Mouse (Mus musculus): ENCODE data around the gene Psmf1. TPM values are rescaled to one million over a fixed set of nuclear protein-coding genes. Genes with fewer than 3 reads are reported as not detected.

Psmf1 gene
- 37.9 and 40.7 TPM in 2 replicates for polyA plus RNA-seq (2015; fragmentation: Nextera tagmentation; extraction: Ambion mirVana)

- Histone ChIP-seq H3K27ac (ENCODE audit: low read length) (no peak within 1 kb of the TSS), H3K9me3 (ENCODE audit: control insufficient read depth, low read length) (no peaks in the 10 kb centered on the region), H3K4me3 (ENCODE audit: low read length) (no peak within 1 kb of the TSS), H3K36me3 (ENCODE audit: control insufficient read depth, insufficient read depth, low read length) (no peaks in the 10 kb centered on the region), H3K27me3 (ENCODE audit: control insufficient read depth, insufficient read depth, low read depth, low read length) (no peaks in the 10 kb centered on the region), H3K4me1 (replicated peaks; ENCODE audit: control insufficient read depth, insufficient read depth, low read length) (peaks cover 16% of the 10 kb centered on the region), H3K4me2 (ENCODE audit: low read depth, low read length) (no peak within 1 kb of the TSS), H3K9ac (ENCODE audit: low read length) (no peak within 1 kb of the TSS)
- ATAC-seq (ENCODE audit: low read depth), result no peak
Measured at GRCm38 (mm10) chr2:151743845-151744244, at the start of gene Psmf1. Gene Psmf1 (minus strand): TSS chr2:151744186.

- Histone ChIP-seq H3K4me1 (replicated peaks; ENCODE audit: control insufficient read depth, insufficient read depth, low read length) (no peaks in the 10 kb centered on the region), H3K27ac (ENCODE audit: low read length) (no peak overlapping the region), H3K9me3 (ENCODE audit: control insufficient read depth, low read length) (no peaks in the 10 kb centered on the region), H3K36me3 (ENCODE audit: control insufficient read depth, insufficient read depth, low read length) (no peaks in the 10 kb centered on the region), H3K9ac (ENCODE audit: low read length) (no peak overlapping the region), H3K27me3 (ENCODE audit: control insufficient read depth, insufficient read depth, low read depth, low read length) (no peaks in the 10 kb centered on the region), H3K4me3 (ENCODE audit: low read length) (no peak overlapping the region), H3K4me2 (ENCODE audit: low read depth, low read length) (no peak overlapping the region)
- ATAC-seq (ENCODE audit: low read depth), result no peak
- WGBS, result 32% methylated on average over 5 of the region's 5 CpGs
Measured at GRCm38 (mm10) chr2:151791156-151791555, 47.2 kb upstream of the Psmf1 start.

DNA sequence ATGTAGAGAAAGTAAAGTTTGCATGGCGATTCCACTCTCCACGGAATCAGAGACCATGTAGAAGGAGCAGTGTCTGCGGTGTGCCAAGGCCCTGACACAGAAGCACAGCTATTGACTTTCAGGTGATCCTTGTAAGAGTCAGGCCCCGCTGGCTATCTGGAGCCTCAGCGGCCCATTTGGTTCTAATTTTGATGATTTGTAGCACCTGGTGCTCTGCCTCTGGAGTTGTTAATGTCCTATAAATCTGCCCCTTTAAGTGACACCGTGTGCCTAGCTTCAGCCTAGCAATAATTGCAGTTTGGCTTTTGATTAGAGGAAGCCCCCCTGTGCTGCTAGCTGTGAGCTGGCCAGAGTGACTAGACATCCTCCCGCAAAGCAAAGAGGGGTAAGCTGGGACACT, 46.2 kb upstream of the Psmf1 start:
- Histone ChIP-seq H3K4me1 (replicated peaks; ENCODE audit: control insufficient read depth, insufficient read depth, low read length) (no peaks in the 10 kb centered on the region), H3K27me3 (ENCODE audit: control insufficient read depth, insufficient read depth, low read depth, low read length) (no peaks in the 10 kb centered on the region), H3K4me3 (ENCODE audit: low read length) (no peak overlapping the region), H3K4me2 (ENCODE audit: low read depth, low read length) (no peak overlapping the region), H3K36me3 (ENCODE audit: control insufficient read depth, insufficient read depth, low read length) (no peaks in the 10 kb centered on the region), H3K9me3 (ENCODE audit: control insufficient read depth, low read length) (no peaks in the 10 kb centered on the region), H3K27ac (ENCODE audit: low read length) (no peak overlapping the region), H3K9ac (ENCODE audit: low read length) (no peak overlapping the region)
- ATAC-seq (ENCODE audit: low read depth), result no peak
- 46% methylated on average over 7 of the region's 7 CpGs for WGBS

- Histone ChIP-seq H3K9ac (ENCODE audit: low read length) (no peak overlapping the region), H3K27me3 (ENCODE audit: control insufficient read depth, insufficient read depth, low read depth, low read length) (no peaks in the 10 kb centered on the region), H3K4me3 (ENCODE audit: low read length) (no peak overlapping the region), H3K9me3 (ENCODE audit: control insufficient read depth, low read length) (no peaks in the 10 kb centered on the region), H3K4me1 (replicated peaks; ENCODE audit: control insufficient read depth, insufficient read depth, low read length) (no peaks in the 10 kb centered on the region), H3K36me3 (ENCODE audit: control insufficient read depth, insufficient read depth, low read length) (no peaks in the 10 kb centered on the region), H3K4me2 (ENCODE audit: low read depth, low read length) (no peak overlapping the region), H3K27ac (ENCODE audit: low read length) (no peak overlapping the region)
- ATAC-seq (ENCODE audit: low read depth), result no peak
- WGBS, result 67% methylated on average over 7 of the region's 7 CpGs
Measured at GRCm38 (mm10) chr2:151788221-151788977, 44.4 kb upstream of the Psmf1 start.

DNA sequence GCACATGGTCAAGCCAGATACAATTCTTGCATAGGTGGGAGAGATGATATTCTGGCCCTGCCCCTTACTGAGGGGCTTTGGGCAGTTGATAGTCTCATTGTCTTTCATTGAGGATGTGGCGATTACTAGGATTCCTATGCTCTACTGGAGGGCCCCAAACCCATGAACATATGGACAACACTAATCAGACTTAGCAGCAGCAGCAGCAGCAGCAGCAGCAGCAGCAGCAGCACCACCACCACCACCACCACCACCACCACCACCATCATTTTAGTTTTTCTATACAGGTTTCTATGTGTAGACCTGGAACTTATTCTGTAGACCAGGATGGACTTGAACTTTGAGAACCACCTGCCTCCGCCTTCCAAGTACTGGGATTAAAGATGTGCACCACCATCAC, 39.5 kb upstream of the Psmf1 start:
- 82% methylated on average over 2 of the region's 2 CpGs for WGBS
- Histone ChIP-seq H3K9me3 (ENCODE audit: control insufficient read depth, low read length) (no peaks in the 10 kb centered on the region), H3K27me3 (ENCODE audit: control insufficient read depth, insufficient read depth, low read depth, low read length) (no peaks in the 10 kb centered on the region), H3K4me2 (ENCODE audit: low read depth, low read length) (no peak overlapping the region), H3K27ac (ENCODE audit: low read length) (no peak overlapping the region), H3K4me3 (ENCODE audit: low read length) (no peak overlapping the region), H3K4me1 (replicated peaks; ENCODE audit: control insufficient read depth, insufficient read depth, low read length) (no peaks in the 10 kb centered on the region), H3K36me3 (ENCODE audit: control insufficient read depth, insufficient read depth, low read length) (no peaks in the 10 kb centered on the region), H3K9ac (ENCODE audit: low read length) (no peak overlapping the region)
- no peak for ATAC-seq (ENCODE audit: low read depth)

DNA sequence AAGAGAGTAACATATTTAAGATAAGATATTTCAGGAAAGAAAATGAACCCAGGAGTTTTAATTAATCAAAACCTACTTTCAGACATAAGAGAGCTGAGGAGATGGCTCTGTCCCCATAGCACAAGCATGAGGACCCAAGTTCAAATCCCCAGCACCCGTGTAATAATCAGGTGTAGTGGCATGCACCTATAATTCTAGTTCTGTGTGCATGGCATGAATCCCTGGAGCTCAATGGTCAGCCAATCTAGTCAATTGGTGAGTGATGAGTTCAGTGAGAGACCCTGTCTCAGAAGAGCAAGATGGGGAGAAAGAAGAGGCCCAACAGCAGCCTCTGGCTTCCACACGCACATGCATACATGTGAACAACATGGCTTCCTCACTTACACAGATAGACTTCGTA, 33.4 kb upstream of the Psmf1 start:
- Histone ChIP-seq H3K4me3 (ENCODE audit: low read length) (no peak overlapping the region), H3K9ac (ENCODE audit: low read length) (no peak overlapping the region), H3K4me1 (replicated peaks; ENCODE audit: control insufficient read depth, insufficient read depth, low read length) (no peaks in the 10 kb centered on the region), H3K9me3 (ENCODE audit: control insufficient read depth, low read length) (no peaks in the 10 kb centered on the region), H3K27me3 (ENCODE audit: control insufficient read depth, insufficient read depth, low read depth, low read length) (no peaks in the 10 kb centered on the region), H3K27ac (ENCODE audit: low read length) (no peak overlapping the region), H3K36me3 (ENCODE audit: control insufficient read depth, insufficient read depth, low read length) (no peaks in the 10 kb centered on the region), H3K4me2 (ENCODE audit: low read depth, low read length) (no peak overlapping the region)
- ATAC-seq (ENCODE audit: low read depth), result no peak
- 83% methylated on average over 3 of the region's 3 CpGs for WGBS

- H3K36me3 ChIP-seq (ENCODE audit: control insufficient read depth, insufficient read depth, low read length), result no peaks in the 10 kb centered on the region
- H3K4me1 ChIP-seq (replicated peaks; ENCODE audit: control insufficient read depth, insufficient read depth, low read length), result no peaks in the 10 kb centered on the region
- WGBS, result 76% methylated on average over 8 of the region's 8 CpGs
- no peaks in the 10 kb centered on the region for H3K9me3 ChIP-seq (ENCODE audit: control insufficient read depth, low read length)
- no peak overlapping the region for H3K4me3 ChIP-seq (ENCODE audit: low read length)
- no peaks in the 10 kb centered on the region for H3K27me3 ChIP-seq (ENCODE audit: control insufficient read depth, insufficient read depth, low read depth, low read length)
- ATAC-seq (ENCODE audit: low read depth), result peak; percentile 43; the same call in 1 of the 2 replicates
- no peak overlapping the region for H3K4me2 ChIP-seq (ENCODE audit: low read depth, low read length)
- no peak overlapping the region for H3K9ac ChIP-seq (ENCODE audit: low read length)
- H3K27ac ChIP-seq (ENCODE audit: low read length), result no peak overlapping the region
Measured at GRCm38 (mm10) chr2:151773476-151773875, 29.5 kb upstream of the Psmf1 start.

- Histone ChIP-seq H3K9me3 (ENCODE audit: control insufficient read depth, low read length) (no peaks in the 10 kb centered on the region), H3K27me3 (ENCODE audit: control insufficient read depth, insufficient read depth, low read depth, low read length) (no peaks in the 10 kb centered on the region), H3K4me3 (ENCODE audit: low read length) (no peak overlapping the region), H3K27ac (ENCODE audit: low read length) (no peak overlapping the region), H3K9ac (ENCODE audit: low read length) (no peak overlapping the region), H3K4me2 (ENCODE audit: low read depth, low read length) (no peak overlapping the region), H3K4me1 (replicated peaks; ENCODE audit: control insufficient read depth, insufficient read depth, low read length) (no peaks in the 10 kb centered on the region), H3K36me3 (ENCODE audit: control insufficient read depth, insufficient read depth, low read length) (no peaks in the 10 kb centered on the region)
- 56% methylated on average over 4 of the region's 4 CpGs for WGBS
- ATAC-seq (ENCODE audit: low read depth), result no peak
Measured at GRCm38 (mm10) chr2:151772169-151772568, 28.2 kb upstream of the Psmf1 start.

- Histone ChIP-seq H3K27me3 (ENCODE audit: control insufficient read depth, insufficient read depth, low read depth, low read length) (no peaks in the 10 kb centered on the region), H3K9me3 (ENCODE audit: control insufficient read depth, low read length) (no peaks in the 10 kb centered on the region), H3K4me3 (ENCODE audit: low read length) (no peak overlapping the region), H3K27ac (ENCODE audit: low read length) (no peak overlapping the region), H3K36me3 (ENCODE audit: control insufficient read depth, insufficient read depth, low read length) (no peaks in the 10 kb centered on the region), H3K9ac (ENCODE audit: low read length) (no peak overlapping the region), H3K4me1 (replicated peaks; ENCODE audit: control insufficient read depth, insufficient read depth, low read length) (no peaks in the 10 kb centered on the region), H3K4me2 (ENCODE audit: low read depth, low read length) (no peak overlapping the region)
- WGBS, result 79% methylated on average over 2 of the region's 2 CpGs
- ATAC-seq (ENCODE audit: low read depth), result no peak
Measured at GRCm38 (mm10) chr2:151764557-151764956, 20.6 kb upstream of the Psmf1 start.
